Comparison of ENCODE assay signal across 25 mouse cellular contexts in genomic region chr15:84351342-84351741, GRCm38 (mm10). TPM values are rescaled to one million over a fixed set of nuclear protein-coding genes. Genes with fewer than 3 reads are reported as not detected.
DNase-seq lines count a peak whose midpoint lies in the region; ATAC-seq lines count a peak whose summit lies in the region.
"Had no signal": no experiment of that assay in that cellular context is flagged by ENCODE, and none has a peak within 500 bp of the region (broad histone marks: within the 10 kb centered on the region; RNA-seq: fewer than 3 reads in every experiment).

No protein-coding gene starts in this region.

- WGBS in embryonic facial prominence, embryonic 12.5 days, result 83% methylated on average over 7 of the region's 7 CpGs
- 87% methylated on average over 7 of the region's 7 CpGs for WGBS in embryonic facial prominence, embryonic 10.5 days
- WGBS in lung, embryonic 15.5 days, result 75% methylated on average over 7 of the region's 7 CpGs

- H3K4me3 ChIP-seq in embryonic facial prominence, embryonic 12.5 days, result no peak overlapping the region
- H3K4me3 ChIP-seq in embryonic facial prominence, embryonic 10.5 days, result no peak overlapping the region
- H3K4me3 ChIP-seq in lung, embryonic 15.5 days, result no peak overlapping the region
- H3K4me3 ChIP-seq: heart, embryonic 15.5 days; intestine, embryonic 15.5 days; layer of hippocampus, adult 2 months; liver, embryonic 12.5 days; neural tube, embryonic 13.5 days had no signal

- DNase-seq in embryonic facial prominence, embryonic 10.5 days (ENCODE audit: low spot score), result no peak
- DNase-seq in lung, adult 18-20 months, result no peak
- DNase-seq in 416B (ENCODE audit: low read depth), result peak; percentile 11
- no peak for DNase-seq in urinary bladder, postnatal 36 days (ENCODE audit: low spot score in 2 of 2)
- no peak for DNase-seq in MN1 (ENCODE audit: low spot score)
- DNase-seq: adrenal gland, postnatal 25 days; cerebellum, adult 8-10 months; cerebellum, postnatal 36 days; gastrocnemius, postnatal 36 days; heart, postnatal 4 days; kidney, adult 9 months; kidney, postnatal 25 days; lung, postnatal 14 days; right cerebral cortex, adult 18-20 months; thymus, adult 18-20 months; thymus, postnatal 36 days had no signal

- H3K4me2 ChIP-seq in embryonic facial prominence, embryonic 12.5 days (replicated peaks), result 0 out of 2 replicates have a peak overlapping the region, but pooled peaks have one; percentile 1
- no peak overlapping the region for H3K4me2 ChIP-seq in lung, embryonic 15.5 days
- H3K4me2 ChIP-seq: heart, embryonic 15.5 days; intestine, embryonic 15.5 days; liver, embryonic 12.5 days; neural tube, embryonic 13.5 days had no signal

- H3K4me1 ChIP-seq in embryonic facial prominence, embryonic 12.5 days, result peaks cover 15% of the 10 kb centered on the region
- H3K4me1 ChIP-seq in embryonic facial prominence, embryonic 10.5 days, result peaks cover 19% of the 10 kb centered on the region
- peaks cover 17% of the 10 kb centered on the region for H3K4me1 ChIP-seq in lung, embryonic 15.5 days

- no peaks in the 10 kb centered on the region for H3K36me3 ChIP-seq in embryonic facial prominence, embryonic 12.5 days
- no peaks in the 10 kb centered on the region for H3K36me3 ChIP-seq in embryonic facial prominence, embryonic 10.5 days (replicated peaks)
- no peaks in the 10 kb centered on the region for H3K36me3 ChIP-seq in lung, embryonic 15.5 days
- H3K36me3 ChIP-seq: heart, embryonic 15.5 days; intestine, embryonic 15.5 days; neural tube, embryonic 13.5 days had no signal

- H3K9ac ChIP-seq in embryonic facial prominence, embryonic 12.5 days, result no peak overlapping the region
- H3K9ac ChIP-seq in lung, embryonic 15.5 days, result no peak overlapping the region
- H3K9ac ChIP-seq: heart, embryonic 15.5 days; intestine, embryonic 15.5 days; liver, embryonic 12.5 days; neural tube, embryonic 13.5 days had no signal

- no peak for ATAC-seq in embryonic facial prominence, embryonic 12.5 days (ENCODE audit: insufficient number of reproducible peaks, insufficient read depth, low FRiP score, low TSS enrichment)
- ATAC-seq in lung, embryonic 15.5 days (ENCODE audit: borderline replicate concordance, extremely low read depth, low FRiP score, low TSS enrichment), result no peak
- peak; percentile 73 for ATAC-seq in megakaryocyte progenitor cell, adult 5-6 weeks (replicated peaks; ENCODE audit: poor library complexity)
- ATAC-seq: hindbrain, embryonic 16.5 days; intestine, embryonic 15.5 days; liver, embryonic 12.5 days had no signal

- H3K27me3 ChIP-seq in embryonic facial prominence, embryonic 12.5 days, result no peaks in the 10 kb centered on the region
- H3K27me3 ChIP-seq in embryonic facial prominence, embryonic 10.5 days (replicated peaks; ENCODE audit: low read depth, poor library complexity, severe bottlenecking), result no peaks in the 10 kb centered on the region
- no peaks in the 10 kb centered on the region for H3K27me3 ChIP-seq in lung, embryonic 15.5 days
- H3K27me3 ChIP-seq: heart, embryonic 15.5 days; intestine, embryonic 15.5 days; liver, embryonic 12.5 days; neural tube, embryonic 13.5 days had no signal

- no peaks in the 10 kb centered on the region for H3K9me3 ChIP-seq in embryonic facial prominence, embryonic 12.5 days
- peaks cover 8% of the 10 kb centered on the region; the same call in 1 of the 2 replicates for H3K9me3 ChIP-seq in embryonic facial prominence, embryonic 10.5 days
- H3K9me3 ChIP-seq in lung, embryonic 15.5 days, result no peaks in the 10 kb centered on the region
- H3K9me3 ChIP-seq: heart, embryonic 15.5 days; intestine, embryonic 15.5 days; neural tube, embryonic 13.5 days had no signal

- H3K27ac ChIP-seq in embryonic facial prominence, embryonic 12.5 days, result no peak overlapping the region
- no peak overlapping the region for H3K27ac ChIP-seq in embryonic facial prominence, embryonic 10.5 days (replicated peaks)
- peak overlapping the region; percentile 56 for H3K27ac ChIP-seq in lung, embryonic 15.5 days
- H3K27ac ChIP-seq: heart, embryonic 15.5 days; liver, embryonic 12.5 days had no signal

RNA-seq across cellular contexts. Expression of gene Parvg, which starts 27.5 kb away (rescaled TPM):
- 1.1 and 1.2 TPM in 2 replicates for polyA plus RNA-seq in embryonic facial prominence, embryonic 12.5 days (2016; fragmentation: Nextera tagmentation; extraction: Ambion mirVana)
- 0.70 and 1.0 TPM in 2 replicates for polyA plus RNA-seq in embryonic facial prominence, embryonic 10.5 days (2016; fragmentation: Nextera tagmentation; extraction: Ambion mirVana)
- polyA plus RNA-seq in lung, embryonic 15.5 days (2015; fragmentation: Nextera tagmentation; extraction: Ambion mirVana), result 2.9 and 5.4 TPM in 2 replicates
- 99.4 and 106 TPM in 2 replicates for total RNA-seq in megakaryocyte progenitor cell, adult 5-6 weeks (2015)
- total RNA-seq in megakaryocyte progenitor cell, adult 5-6 weeks (2017), result 246 and 253 TPM in 2 replicates
